Mouse (Mus musculus) MEL (cell line): ENCODE results near the gene Fgf22.

Source experiments
- CTCF ChIP-seq, 3 experiments: IDR thresholded peaks in 2 of 3; conservative IDR thresholded peaks in 1 of 3; 2 replicates each; pipeline ENCODE4 v1.5.1; 2011 to 2012; ENCODE audit warnings: low read length in 3 of 3, low read depth in 2 of 3, mild to moderate bottlenecking in 2 of 3, improper control_type of control experiment in 1 of 3, inconsistent platforms in 1 of 3, mixed read lengths in 1 of 3, moderate library complexity in 1 of 3; ENCODE audit not compliant: control insufficient read depth in 1 of 3, insufficient read depth in 1 of 3, poor library complexity in 1 of 3, severe bottlenecking in 1 of 3
- ELF1 ChIP-seq: IDR thresholded peaks from 2 replicates; pipeline ENCODE4 v1.6.1; 2014; ENCODE audit warnings: low read depth, mild to moderate bottlenecking, inconsistent platforms, low read length, improper control_type of control experiment, moderate library complexity
- EP300 ChIP-seq, 2 experiments: IDR thresholded peaks; 2 replicates each; pipeline ENCODE4 v1.6.1; 2011; ENCODE audit warnings: improper control_type of control experiment in 2 of 2, low read length in 2 of 2, low read depth in 1 of 2, mild to moderate bottlenecking in 1 of 2
- ETS1 ChIP-seq: IDR thresholded peaks from 2 replicates; pipeline ENCODE4 v1.6.1; 2012; ENCODE audit warnings: low read depth, mild to moderate bottlenecking, inconsistent platforms, low read length, improper control_type of control experiment, moderate library complexity
- GABPA ChIP-seq: IDR thresholded peaks from 2 replicates; pipeline ENCODE4 v1.6.1; 2012; ENCODE audit warnings: low read depth, mild to moderate bottlenecking, inconsistent platforms, low read length, improper control_type of control experiment, moderate library complexity
- GATA1 ChIP-seq: IDR thresholded peaks from 2 replicates; pipeline ENCODE4 v1.6.1; 2011; ENCODE audit warnings: low read depth, low read length, improper control_type of control experiment
- MAX ChIP-seq: IDR thresholded peaks from 2 replicates; pipeline ENCODE4 v1.6.1; 2011; ENCODE audit warnings: low read length, improper control_type of control experiment
- POLR2A ChIP-seq, 2 experiments: IDR thresholded peaks; 2 replicates each; pipeline ENCODE4 v1.6.1; 2011 to 2012; ENCODE audit warnings: low read length in 2 of 2, mild to moderate bottlenecking in 2 of 2, control low read depth in 1 of 2, improper control_type of control experiment in 1 of 2, low read depth in 1 of 2, moderate library complexity in 1 of 2; ENCODE audit not compliant: control insufficient read depth in 1 of 2, insufficient read depth in 1 of 2, poor library complexity in 1 of 2
- POLR2AphosphoS5 ChIP-seq: IDR thresholded peaks from 2 replicates; pipeline ENCODE4 v1.6.1; 2012; ENCODE audit warnings: low read depth, borderline replicate concordance, mild to moderate bottlenecking, inconsistent platforms, low read length, moderate library complexity, mixed read lengths
- RAD21 ChIP-seq: IDR thresholded peaks from 2 replicates; pipeline ENCODE4 v1.6.1; 2011; ENCODE audit warnings: mild to moderate bottlenecking, low read depth, low read length, improper control_type of control experiment
- TCF12 ChIP-seq: IDR thresholded peaks from 2 replicates; pipeline ENCODE4 v1.6.1; 2014; ENCODE audit warnings: low read depth, mild to moderate bottlenecking, inconsistent platforms, low read length, improper control_type of control experiment, moderate library complexity
- USF1 ChIP-seq: IDR thresholded peaks from 2 replicates; pipeline ENCODE4 v1.6.1; 2014; ENCODE audit warnings: low read depth, mild to moderate bottlenecking, inconsistent platforms, low read length, improper control_type of control experiment, moderate library complexity
- USF2 ChIP-seq, 2 experiments: IDR thresholded peaks; 2 replicates each; pipeline ENCODE4 v1.6.1; 2011 to 2012; ENCODE audit warnings: improper control_type of control experiment in 2 of 2, low read length in 2 of 2, borderline replicate concordance in 1 of 2, inconsistent platforms in 1 of 2, low read depth in 1 of 2, mild to moderate bottlenecking in 1 of 2; ENCODE audit not compliant: insufficient read depth in 1 of 2
- ZC3H11A ChIP-seq: IDR thresholded peaks from 2 replicates; pipeline ENCODE4 v1.6.1; 2012; ENCODE audit warnings: low read depth, mild to moderate bottlenecking, inconsistent platforms, low read length, improper control_type of control experiment

DNA sequence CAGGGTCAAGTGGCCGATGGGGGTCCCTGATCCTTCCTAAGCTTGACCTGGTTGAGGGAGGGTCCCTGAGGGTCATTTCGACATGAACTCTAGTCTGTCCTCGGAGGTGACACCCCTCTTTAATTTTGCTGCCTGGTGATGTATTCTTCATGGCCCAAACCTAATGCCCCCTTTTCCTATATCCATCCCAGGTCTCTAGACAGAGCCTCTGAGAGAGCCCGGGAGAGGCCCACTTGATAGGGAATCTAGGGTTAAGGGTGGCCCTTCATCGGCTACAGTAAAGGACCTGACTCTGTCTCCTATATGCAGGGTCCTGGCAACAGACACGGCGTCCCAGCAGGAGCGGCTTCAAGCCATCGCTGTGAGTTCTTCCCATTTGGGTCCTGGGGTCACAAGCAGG lies 51.5 kb downstream of the Fgf22 start:
- TF ChIP-seq CTCF (IDR thresholded peaks at IDR 0.05 in 2 of 3, conservative IDR thresholded peaks at IDR 0.05 in 1 of 3; ENCODE audit: control insufficient read depth in 1 of 3, insufficient read depth in 1 of 3, low read depth in 2 of 3, low read length in 3 of 3, poor library complexity in 1 of 3, severe bottlenecking in 1 of 3): no peak
- TF ChIP-seq GABPA: no peak
- TF ChIP-seq ZC3H11A: no peak
- no peak for TF ChIP-seq TCF12
- TF ChIP-seq ETS1: no peak
- TF ChIP-seq POLR2AphosphoS5: no peak
- no peak for TF ChIP-seq EP300 (IDR thresholded peaks at IDR 0.05; ENCODE audit: low read depth in 1 of 2, low read length in 2 of 2)
- no peak for TF ChIP-seq USF1
- no peak for TF ChIP-seq POLR2A (IDR thresholded peaks at IDR 0.05; ENCODE audit: control insufficient read depth in 1 of 2, insufficient read depth in 1 of 2, low read depth in 1 of 2, low read length in 2 of 2, poor library complexity in 1 of 2)
- TF ChIP-seq ELF1: no peak
- no peak for TF ChIP-seq GATA1
- no peak for TF ChIP-seq USF2 (IDR thresholded peaks at IDR 0.05; ENCODE audit: borderline replicate concordance in 1 of 2, insufficient read depth in 1 of 2, low read depth in 1 of 2, low read length in 2 of 2)
- TF ChIP-seq MAX: no peak
- TF ChIP-seq RAD21: no peak
